Mouse (Mus musculus) MEL (cell line): ENCODE measurements around the gene Arhgef3. TPM values are rescaled to one million over a fixed set of nuclear protein-coding genes. Genes with fewer than 3 reads are reported as not detected.

Experiments
- DNase-seq: peaks from one replicate; pipeline ENCODE4 v3.0.0; 2011; ENCODE audit warnings: low read depth, low spot score
- H3K27ac ChIP-seq: 2 replicates; pipeline ENCODE4 v1.5.1; 2012; ENCODE audit warnings: low read depth, mild to moderate bottlenecking, control low read depth, low read length, moderate library complexity; ENCODE audit not compliant: control insufficient read depth
- H3K27me3 ChIP-seq, 2 experiments: fragments of 150-350 bp in 1 of 2; sonication (generic) in 1 of 2; 2 replicates each; pipeline ENCODE4 v1.6.1; 2012; ENCODE audit warnings: low read length in 2 of 2, mild to moderate bottlenecking in 2 of 2, improper control_type of control experiment in 1 of 2, moderate library complexity in 1 of 2; ENCODE audit not compliant: insufficient read depth in 2 of 2, control insufficient read depth in 1 of 2
- H3K36me3 ChIP-seq, 2 experiments: 2 replicates each; pipeline ENCODE4 v1.6.1; 2012 to 2014; ENCODE audit warnings: low read length in 2 of 2, improper control_type of control experiment in 1 of 2, inconsistent platforms in 1 of 2, mild to moderate bottlenecking in 1 of 2; ENCODE audit not compliant: insufficient read depth in 2 of 2, control insufficient read depth in 1 of 2
- H3K4me1 ChIP-seq, 2 experiments: fragments of 150-350 bp in 1 of 2; sonication (generic) in 1 of 2; 2 replicates each; pipeline ENCODE4 v1.6.1; 2012; ENCODE audit warnings: low read length in 2 of 2, improper control_type of control experiment in 1 of 2, mild to moderate bottlenecking in 1 of 2; ENCODE audit not compliant: insufficient read depth in 2 of 2, control insufficient read depth in 1 of 2
- H3K4me3 ChIP-seq, 2 experiments: fragments of 150-350 bp in 1 of 2; sonication (generic) in 1 of 2; 2 replicates each; pipeline ENCODE4 v1.5.1; 2012; ENCODE audit warnings: low read depth in 2 of 2, low read length in 2 of 2, mild to moderate bottlenecking in 2 of 2, moderate library complexity in 2 of 2, control low read depth in 1 of 2, improper control_type of control experiment in 1 of 2; ENCODE audit not compliant: control insufficient read depth in 1 of 2, insufficient read depth in 1 of 2
- H3K79me2 ChIP-seq: 2 replicates; pipeline ENCODE4 v1.6.1; 2012; ENCODE audit warnings: mild to moderate bottlenecking, low read length, moderate library complexity; ENCODE audit not compliant: control insufficient read depth, poor library complexity, insufficient read depth
- H3K9ac ChIP-seq: 2 replicates; pipeline ENCODE4 v1.6.1; 2012; ENCODE audit warnings: low read depth, mild to moderate bottlenecking, control low read depth, low read length, moderate library complexity; ENCODE audit not compliant: control insufficient read depth, poor library complexity, severe bottlenecking
- H3K9me3 ChIP-seq: fragments of 150-350 bp; sonication (generic); replicated peaks from 2 replicates; pipeline ENCODE4 v1.6.1; 2012; ENCODE audit warnings: mild to moderate bottlenecking, low read length, improper control_type of control experiment, moderate library complexity; ENCODE audit not compliant: insufficient read depth
- BHLHE40 ChIP-seq: IDR thresholded peaks from 2 replicates; pipeline ENCODE4 v1.6.1; 2012; ENCODE audit warnings: low read depth, mild to moderate bottlenecking, inconsistent platforms, low read length, improper control_type of control experiment, borderline replicate concordance
- CTCF ChIP-seq, 3 experiments: IDR thresholded peaks in 2 of 3; conservative IDR thresholded peaks in 1 of 3; 2 replicates each; pipeline ENCODE4 v1.5.1; 2011 to 2012; ENCODE audit warnings: low read length in 3 of 3, low read depth in 2 of 3, mild to moderate bottlenecking in 2 of 3, improper control_type of control experiment in 1 of 3, inconsistent platforms in 1 of 3, mixed read lengths in 1 of 3, moderate library complexity in 1 of 3; ENCODE audit not compliant: control insufficient read depth in 1 of 3, insufficient read depth in 1 of 3, poor library complexity in 1 of 3, severe bottlenecking in 1 of 3
- ETS1 ChIP-seq: IDR thresholded peaks from 2 replicates; pipeline ENCODE4 v1.6.1; 2012; ENCODE audit warnings: low read depth, mild to moderate bottlenecking, inconsistent platforms, low read length, improper control_type of control experiment, moderate library complexity
- GABPA ChIP-seq: IDR thresholded peaks from 2 replicates; pipeline ENCODE4 v1.6.1; 2012; ENCODE audit warnings: low read depth, mild to moderate bottlenecking, inconsistent platforms, low read length, improper control_type of control experiment, moderate library complexity
- GATA1 ChIP-seq: IDR thresholded peaks from 2 replicates; pipeline ENCODE4 v1.6.1; 2011; ENCODE audit warnings: low read depth, low read length, improper control_type of control experiment
- KAT2A ChIP-seq: conservative IDR thresholded peaks from 2 replicates; pipeline ENCODE4 v1.6.1; 2012; ENCODE audit warnings: low read depth, low read length, improper control_type of control experiment, inconsistent platforms
- MAFK ChIP-seq: IDR thresholded peaks from 2 replicates; pipeline ENCODE4 v1.6.1; 2011; ENCODE audit warnings: low read depth, mild to moderate bottlenecking, low read length, improper control_type of control experiment, borderline replicate concordance
- MAZ ChIP-seq: IDR thresholded peaks from 2 replicates; pipeline ENCODE4 v1.6.1; 2012; ENCODE audit warnings: low read depth, mild to moderate bottlenecking, inconsistent platforms, low read length, improper control_type of control experiment
- MYB ChIP-seq: IDR thresholded peaks from 2 replicates; pipeline ENCODE4 v1.6.1; 2011; ENCODE audit warnings: mild to moderate bottlenecking, low read depth, low read length, improper control_type of control experiment
- MYC ChIP-seq: IDR thresholded peaks from 2 replicates; pipeline ENCODE4 v1.6.1; 2011; ENCODE audit warnings: low read depth, mild to moderate bottlenecking, low read length, improper control_type of control experiment, moderate library complexity
- POLR2AphosphoS5 ChIP-seq: IDR thresholded peaks from 2 replicates; pipeline ENCODE4 v1.6.1; 2012; ENCODE audit warnings: low read depth, borderline replicate concordance, mild to moderate bottlenecking, inconsistent platforms, low read length, moderate library complexity, mixed read lengths
- TAL1 ChIP-seq: IDR thresholded peaks from 2 replicates; pipeline ENCODE4 v1.6.1; 2012; ENCODE audit warnings: mild to moderate bottlenecking, inconsistent platforms, low read length, moderate library complexity, mixed read lengths
- TCF12 ChIP-seq: IDR thresholded peaks from 2 replicates; pipeline ENCODE4 v1.6.1; 2014; ENCODE audit warnings: low read depth, mild to moderate bottlenecking, inconsistent platforms, low read length, improper control_type of control experiment, moderate library complexity
- UBTF ChIP-seq: IDR thresholded peaks from 2 replicates; pipeline ENCODE4 v1.6.1; 2012; ENCODE audit warnings: low read depth, mild to moderate bottlenecking, inconsistent platforms, low read length, improper control_type of control experiment, moderate library complexity, borderline replicate concordance; ENCODE audit not compliant: insufficient read depth
- ZC3H11A ChIP-seq: IDR thresholded peaks from 2 replicates; pipeline ENCODE4 v1.6.1; 2012; ENCODE audit warnings: low read depth, mild to moderate bottlenecking, inconsistent platforms, low read length, improper control_type of control experiment
- ZMIZ1 ChIP-seq: IDR thresholded peaks from 2 replicates; pipeline ENCODE4 v1.6.1; 2012; ENCODE audit warnings: low read depth, mild to moderate bottlenecking, inconsistent platforms, low read length, improper control_type of control experiment, moderate library complexity
- polyA plus RNA-seq, 2 experiments: library from polyadenylated mRNA; stranded (reverse) in 1 of 2; unstranded in 1 of 2; fragments of >175 nt in 1 of 2; fragments of >200 nt in 1 of 2; gene quantifications; 2 replicates each; pipeline versions ENCODE4 v1.2.1 to v1.2.4; 2012; ENCODE audit warnings: low replicate concordance in 2 of 2, low read depth in 1 of 2; ENCODE audit not compliant: insufficient read length in 2 of 2, insufficient read depth in 1 of 2, missing spikeins in 1 of 2
- total RNA-seq: library from RNA; depleted of rRNA; stranded (reverse); fragments of 300-350 nt; gene quantifications from 2 replicates; pipeline ENCODE4 v1.2.3, GENCODE M21; 2012

Gene Arhgef3
- total and polyA plus RNA-seq, 3 experiments: 2.1 to 2.7 TPM; not detected in 1

GRCm38 (mm10) chr14:27298875-27299274, 184.2 kb downstream of the Arhgef3 start:
- Histone ChIP-seq H3K27me3 (peaks cover 10 to 11% of the 10 kb centered on the region in 2 experiments), H3K27ac (no peak overlapping the region), H3K4me3 (no peak overlapping the region), H3K36me3 (no peaks in the 10 kb centered on the region), H3K79me2 (no peaks in the 10 kb centered on the region), H3K9me3 (no peaks in the 10 kb centered on the region), H3K9ac (no peak overlapping the region), H3K4me1 (no peaks in the 10 kb centered on the region)
- TF ChIP-seq MYB (no peak), GATA1 (no peak), UBTF (no peak), TCF12 (no peak), KAT2A (no peak), ZC3H11A (no peak), GABPA (no peak), ETS1 (no peak), CTCF (IDR thresholded peaks at IDR 0.05 in 2 of 3, conservative IDR thresholded peaks at IDR 0.05 in 1 of 3; ENCODE audit: control insufficient read depth in 1 of 3, insufficient read depth in 1 of 3, low read depth in 2 of 3, low read length in 3 of 3, poor library complexity in 1 of 3, severe bottlenecking in 1 of 3) (no peak)
- DNase-seq: no peak

GRCm38 (mm10) chr14:27299705-27300104, 185.0 kb downstream of the Arhgef3 start:
- DNase-seq: no peak
- no peaks in the 10 kb centered on the region for H3K4me1 ChIP-seq
- no peak overlapping the region for H3K4me3 ChIP-seq
- H3K27me3 ChIP-seq: peaks cover 9 to 10% of the 10 kb centered on the region in 2 experiments
- H3K9me3 ChIP-seq: no peaks in the 10 kb centered on the region
- TF ChIP-seq POLR2AphosphoS5 (no peak), ETS1 (no peak), BHLHE40 (no peak), MAFK (no peak), MYC (no peak), ZMIZ1 (no peak), MAZ (no peak), TAL1 (no peak), CTCF (IDR thresholded peaks at IDR 0.05 in 2 of 3, conservative IDR thresholded peaks at IDR 0.05 in 1 of 3; ENCODE audit: control insufficient read depth in 1 of 3, insufficient read depth in 1 of 3, low read depth in 2 of 3, low read length in 3 of 3, poor library complexity in 1 of 3, severe bottlenecking in 1 of 3) (no peak)
- no peaks in the 10 kb centered on the region for H3K36me3 ChIP-seq
- H3K79me2 ChIP-seq: no peaks in the 10 kb centered on the region
- no peak overlapping the region for H3K9ac ChIP-seq
- no peak overlapping the region for H3K27ac ChIP-seq
